Mouse (Mus musculus) kidney, embryonic 14.5 days (tissue): ENCODE measurements around the gene Hyal3. TPM values are rescaled to one million over a fixed set of nuclear protein-coding genes. Genes with fewer than 3 reads are reported as not detected.
A peak's percentile ranks its signal among the peaks of the same experiment; 100 is the strongest.

Experiments used
- ATAC-seq: fragments of 200-750 bp; cut with Nextera tagmentation; 2 replicates; pipeline ENCODE4 v1.8.0; 2017; ENCODE audit warnings: moderate number of reproducible peaks, mild to moderate bottlenecking, moderate TSS enrichment, moderate library complexity; ENCODE audit not compliant: low FRiP score, low TSS enrichment
- H3K27ac ChIP-seq: fragments of 300-500 bp; sonication (generic); 2 replicates; pipeline ENCODE4 v1.5.1; 2014; ENCODE audit warnings: low read depth, mild to moderate bottlenecking, low read length, moderate library complexity, mixed read lengths
- H3K27me3 ChIP-seq: fragments of 300-500 bp; sonication (generic); 2 replicates; pipeline ENCODE4 v1.6.1; 2014; ENCODE audit warnings: mild to moderate bottlenecking, low read length; ENCODE audit not compliant: control insufficient read depth, insufficient read depth
- H3K36me3 ChIP-seq: fragments of 300-500 bp; sonication (generic); 2 replicates; pipeline ENCODE4 v1.6.1; 2014; ENCODE audit warnings: low read length, mixed read lengths; ENCODE audit not compliant: control insufficient read depth, insufficient read depth
- H3K4me1 ChIP-seq: fragments of 300-500 bp; sonication (generic); 2 replicates; pipeline ENCODE4 v1.6.1; 2014; ENCODE audit warnings: low read length, mixed read lengths; ENCODE audit not compliant: control insufficient read depth, insufficient read depth
- H3K4me2 ChIP-seq: fragments of 300-500 bp; sonication (generic); replicated peaks from 2 replicates; pipeline ENCODE4 v1.6.1; 2014; ENCODE audit warnings: low read depth, mild to moderate bottlenecking, low read length
- H3K4me3 ChIP-seq: fragments of 300-500 bp; sonication (generic); 2 replicates; pipeline ENCODE4 v1.5.1; 2014; ENCODE audit warnings: mild to moderate bottlenecking, low read length
- H3K9ac ChIP-seq: fragments of 300-500 bp; sonication (generic); 2 replicates; pipeline ENCODE4 v1.6.1; 2014; ENCODE audit warnings: low read depth, mild to moderate bottlenecking, low read length, moderate library complexity
- H3K9me3 ChIP-seq: fragments of 300-500 bp; sonication (generic); 2 replicates; pipeline ENCODE4 v1.6.1; 2016; ENCODE audit warnings: low read length; ENCODE audit not compliant: control insufficient read depth
- WGBS: fragments of 180-500 bp; shearing (Covaris S2); extraction: QIAGEN DNeasy Blood & Tissue Kit; methylation state at CpG from one replicate; pipeline ENCODE4 v1.1.7; 2014; 5-methylcytosine and 5-hydroxymethylcytosine counted together
- polyA plus RNA-seq: library from polyadenylated mRNA; unstranded; fragments of >200 nt; fragmentation: Nextera tagmentation; extraction: Ambion mirVana; gene quantifications from 2 replicates; pipeline ENCODE4 v1.2.1, GENCODE M21; 2014

Gene Hyal3
- polyA plus RNA-seq, 1 experiment from 2014 or later: 0.84 TPM

- WGBS: 68% methylated on average over 3 of the region's 3 CpGs
- Histone ChIP-seq H3K9ac (0 out of 2 replicates have a peak overlapping the region, but pooled peaks have one; percentile 5), H3K36me3 (peaks cover 34% of the 10 kb centered on the region), H3K27me3 (no peaks in the 10 kb centered on the region), H3K4me2 (peak overlapping the region; percentile 83; the same call in 1 of the 2 replicates), H3K9me3 (no peaks in the 10 kb centered on the region), H3K27ac (peak overlapping the region; percentile 77; the same call in 1 of the 2 replicates), H3K4me1 (peaks cover 32% of the 10 kb centered on the region), H3K4me3 (no peak overlapping the region)
- ATAC-seq: no peak
Measured at GRCm38 (mm10) chr9:107566855-107567254, 13.8 kb upstream of the Hyal3 start.

DNA sequence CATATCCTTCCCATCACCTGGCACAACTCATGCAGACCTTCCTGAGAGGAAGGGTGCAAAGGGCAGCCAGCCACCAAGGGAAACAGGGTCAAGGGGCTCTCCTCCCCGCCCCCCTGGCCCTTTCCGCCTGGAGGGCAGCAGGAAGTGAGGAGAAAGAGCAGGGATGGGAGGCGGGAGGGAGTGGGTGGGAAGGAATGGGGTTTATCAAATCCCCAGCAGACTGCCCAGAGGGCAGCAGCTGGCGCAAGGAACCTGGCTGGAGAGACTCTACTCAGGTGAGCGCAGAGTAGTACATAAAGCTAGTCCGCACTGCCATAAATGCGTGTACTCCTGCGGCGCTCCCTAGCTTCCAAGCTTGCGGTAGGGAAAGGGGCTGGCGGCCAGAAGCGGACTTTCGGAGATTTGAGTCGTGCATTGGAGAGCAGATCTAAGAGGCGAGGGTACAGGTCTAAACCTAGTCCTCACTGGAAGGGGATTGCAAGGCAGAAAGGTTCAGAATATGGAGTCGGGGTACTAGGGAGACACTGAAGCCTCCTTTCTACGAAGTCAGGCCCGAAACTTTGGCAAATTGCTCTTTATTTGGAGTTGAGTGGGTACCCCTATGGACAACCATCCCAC lies 12.8 kb upstream of the Hyal3 start, which contains the start of gene Hyal2:
Hyal2 (plus strand) TSS at position 244 of the 618 bp plus-strand sequence.
- 4% methylated on average over 18 of the region's 18 CpGs for WGBS
- Histone ChIP-seq H3K9me3 (no peaks in the 10 kb centered on the region), H3K36me3 (peaks cover 38% of the 10 kb centered on the region), H3K27ac (peak within 1 kb of the TSS; percentile 77), H3K4me2 (peak within 1 kb of the TSS; percentile 83), H3K4me1 (peaks cover 32% of the 10 kb centered on the region), H3K27me3 (no peaks in the 10 kb centered on the region), H3K4me3 (peak within 1 kb of the TSS; percentile 67), H3K9ac (peak within 1 kb of the TSS; percentile 78)
- no peak for ATAC-seq

- ATAC-seq: peak; percentile 83
- Histone ChIP-seq H3K36me3 (peaks cover 46% of the 10 kb centered on the region), H3K4me2 (peak overlapping the region; percentile 83), H3K4me1 (peaks cover 30% of the 10 kb centered on the region), H3K27ac (peak overlapping the region; percentile 77), H3K9me3 (no peaks in the 10 kb centered on the region), H3K9ac (peak overlapping the region; percentile 78), H3K27me3 (no peaks in the 10 kb centered on the region), H3K4me3 (peak overlapping the region; percentile 67)
- WGBS: under 1% methylated on average over 41 of the region's 41 CpGs
Measured at GRCm38 (mm10) chr9:107568331-107569261, 12.0 kb upstream of the Hyal3 start.

- H3K27ac ChIP-seq: peak overlapping the region; percentile 77
- peak overlapping the region; percentile 83 for H3K4me2 ChIP-seq
- 0% methylated on average over 23 of the region's 23 CpGs for WGBS
- peak overlapping the region; percentile 78 for H3K9ac ChIP-seq
- peaks cover 24% of the 10 kb centered on the region for H3K4me1 ChIP-seq
- no peaks in the 10 kb centered on the region for H3K27me3 ChIP-seq
- peak overlapping the region; percentile 67 for H3K4me3 ChIP-seq
- H3K36me3 ChIP-seq: peaks cover 46% of the 10 kb centered on the region
- peak; percentile 28 for ATAC-seq
- H3K9me3 ChIP-seq: no peaks in the 10 kb centered on the region
Measured at GRCm38 (mm10) chr9:107569270-107569669, 11.3 kb upstream of the Hyal3 start.

DNA sequence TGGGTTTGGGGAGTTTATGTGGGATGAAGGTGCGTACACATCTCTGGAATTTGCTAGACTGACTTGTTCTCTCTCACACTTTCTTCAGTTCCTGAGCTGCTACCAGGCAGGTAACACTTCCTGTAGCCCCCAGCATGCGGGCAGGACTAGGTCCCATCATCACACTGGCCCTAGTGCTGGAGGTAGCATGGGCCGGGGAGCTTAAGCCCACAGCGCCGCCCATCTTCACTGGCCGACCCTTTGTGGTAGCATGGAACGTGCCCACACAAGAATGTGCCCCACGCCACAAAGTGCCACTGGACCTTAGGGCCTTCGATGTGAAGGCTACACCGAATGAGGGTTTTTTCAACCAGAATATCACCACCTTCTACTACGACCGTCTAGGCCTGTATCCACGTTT lies 10.6 kb upstream of the Hyal3 start:
- H3K27ac ChIP-seq: no peak overlapping the region
- no peaks in the 10 kb centered on the region for H3K9me3 ChIP-seq
- peaks cover 43% of the 10 kb centered on the region for H3K36me3 ChIP-seq
- peak overlapping the region; percentile 83 for H3K4me2 ChIP-seq
- no peak for ATAC-seq
- 48% methylated on average over 13 of the region's 13 CpGs for WGBS
- H3K4me1 ChIP-seq: peaks cover 24% of the 10 kb centered on the region
- H3K4me3 ChIP-seq: peak overlapping the region; percentile 67
- peak overlapping the region; percentile 78 for H3K9ac ChIP-seq
- H3K27me3 ChIP-seq: no peaks in the 10 kb centered on the region

DNA sequence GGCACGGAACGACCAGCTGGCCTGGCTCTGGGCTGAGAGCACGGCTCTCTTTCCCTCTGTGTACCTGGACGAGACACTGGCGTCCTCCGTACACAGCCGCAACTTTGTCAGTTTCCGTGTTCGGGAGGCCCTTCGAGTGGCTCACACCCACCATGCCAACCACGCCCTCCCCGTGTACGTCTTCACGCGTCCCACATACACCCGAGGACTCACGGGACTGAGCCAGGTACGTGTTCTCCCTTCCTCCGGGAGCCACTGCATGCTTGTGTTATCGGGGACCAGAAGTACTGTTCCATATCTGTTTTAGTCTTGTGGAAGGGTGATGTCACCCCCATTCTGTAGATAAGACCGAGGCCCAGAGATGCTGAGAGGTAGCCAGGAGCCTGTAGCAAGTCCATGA lies 9.8 kb upstream of the Hyal3 start:
- H3K9me3 ChIP-seq: no peaks in the 10 kb centered on the region
- no peak for ATAC-seq
- H3K27ac ChIP-seq: no peak overlapping the region
- H3K4me1 ChIP-seq: peaks cover 24% of the 10 kb centered on the region
- peak overlapping the region; percentile 83 for H3K4me2 ChIP-seq
- H3K9ac ChIP-seq: peak overlapping the region; percentile 78; the same call in 1 of the 2 replicates
- 91% methylated on average over 21 of the region's 21 CpGs for WGBS
- H3K27me3 ChIP-seq: no peaks in the 10 kb centered on the region
- peak overlapping the region; percentile 67 for H3K4me3 ChIP-seq
- peaks cover 40% of the 10 kb centered on the region for H3K36me3 ChIP-seq

DNA sequence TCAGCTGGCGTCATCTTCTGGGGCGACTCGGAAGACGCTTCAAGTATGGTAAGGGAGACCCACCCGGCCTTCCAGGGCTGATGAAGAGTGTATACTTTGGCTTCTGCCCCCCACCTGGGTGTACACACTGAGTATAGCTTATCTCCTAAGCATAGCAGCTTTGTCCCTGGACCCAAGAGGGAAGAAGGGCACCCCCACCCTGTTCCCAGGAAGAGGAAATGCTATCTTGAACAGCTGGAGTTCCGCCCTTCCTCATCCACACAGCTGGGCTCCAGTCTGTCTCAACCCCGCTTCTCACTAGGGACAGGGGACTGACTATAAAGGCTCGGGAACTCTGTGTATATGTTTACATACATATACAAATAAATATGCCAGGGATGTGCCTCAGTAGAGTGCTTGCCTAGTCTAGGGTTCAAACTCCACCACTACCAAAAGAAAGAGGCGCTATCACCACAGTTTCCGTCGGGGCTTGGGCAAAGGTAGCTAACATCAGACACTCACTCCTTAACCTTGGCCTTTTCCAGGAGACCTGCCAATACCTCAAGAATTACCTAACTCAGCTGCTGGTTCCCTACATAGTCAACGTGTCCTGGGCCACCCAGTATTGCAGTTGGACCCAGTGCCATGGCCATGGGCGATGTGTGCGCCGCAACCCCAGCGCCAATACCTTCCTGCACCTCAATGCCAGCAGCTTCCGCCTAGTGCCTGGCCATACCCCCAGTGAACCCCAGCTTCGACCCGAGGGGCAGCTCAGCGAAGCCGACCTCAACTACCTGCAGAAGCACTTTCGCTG lies 8.9 kb upstream of the Hyal3 start:
- no peak overlapping the region; the same call in 1 of the 2 replicates for H3K4me2 ChIP-seq
- no peak overlapping the region for H3K9ac ChIP-seq
- H3K36me3 ChIP-seq: peaks cover 37% of the 10 kb centered on the region
- no peaks in the 10 kb centered on the region for H3K27me3 ChIP-seq
- peaks cover 32% of the 10 kb centered on the region for H3K4me1 ChIP-seq
- no peak overlapping the region for H3K4me3 ChIP-seq
- H3K9me3 ChIP-seq: no peaks in the 10 kb centered on the region
- no peak overlapping the region for H3K27ac ChIP-seq
- no peak for ATAC-seq
- WGBS: 92% methylated on average over 22 of the region's 22 CpGs

GRCm38 (mm10) chr9:107572327-107572662 lies 8.3 kb upstream of the Hyal3 start:
- WGBS: 98% methylated on average over 2 of the region's 2 CpGs
- peaks cover 37% of the 10 kb centered on the region for H3K36me3 ChIP-seq
- H3K4me2 ChIP-seq: no peak overlapping the region
- no peak overlapping the region for H3K9ac ChIP-seq
- no peak overlapping the region for H3K27ac ChIP-seq
- H3K27me3 ChIP-seq: no peaks in the 10 kb centered on the region
- ATAC-seq: no peak
- H3K4me3 ChIP-seq: no peak overlapping the region
- no peaks in the 10 kb centered on the region for H3K9me3 ChIP-seq
- peaks cover 37% of the 10 kb centered on the region for H3K4me1 ChIP-seq
